Mouse (Mus musculus): Measurements from ENCODE around the gene Rln3.

DNA sequence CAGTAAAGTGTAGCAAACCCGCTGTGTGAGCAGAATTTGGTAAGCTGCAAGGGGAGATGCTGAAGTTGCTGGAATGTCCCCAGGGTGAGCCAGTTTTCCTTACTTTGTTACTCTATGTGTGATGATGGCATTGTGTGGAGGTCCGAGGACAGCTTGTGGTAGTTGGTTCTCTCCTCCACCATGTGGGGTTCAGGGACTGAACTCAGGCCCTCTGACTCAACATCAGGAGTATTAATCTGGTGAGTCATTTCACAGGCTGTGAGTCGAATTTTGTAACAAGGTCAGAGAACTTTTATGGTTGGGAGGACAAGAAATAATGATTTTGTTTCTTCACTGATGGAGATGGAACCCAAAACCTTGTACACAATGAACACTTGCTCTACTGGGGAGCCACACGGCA, 12.0 kb downstream of the Rln3 start:
- no peak for TF ChIP-seq CTCF (IDR thresholded peaks at IDR 0.05; ENCODE audit: borderline replicate concordance, insufficient read depth, low read length)
- no peak for TF ChIP-seq POLR2A (IDR thresholded peaks at IDR 0.05; ENCODE audit: low read depth, low read length)

Data from embryonic fibroblast, embryonic 13.5 days (primary cell).